Mouse (Mus musculus) G1E (cell line): ENCODE measurements around the gene Cd200r3. TPM values are rescaled to one million over a fixed set of nuclear protein-coding genes. Genes with fewer than 3 reads are reported as not detected.

Source experiments
- ATAC-seq: 2 replicates; pipeline ENCODE4 v1.8.0; 2016; ENCODE audit warnings: mild to moderate bottlenecking; ENCODE audit not compliant: insufficient number of reproducible peaks, poor library complexity, low FRiP score, severe bottlenecking; ENCODE audit errors: extremely low read depth
- DNase-seq: peaks from one replicate; pipeline ENCODE4 v3.0.0; 2012; ENCODE audit warnings: low spot score
- H3K27me3 ChIP-seq: 2 replicates; pipeline ENCODE4 v1.6.1; 2012; ENCODE audit warnings: mild to moderate bottlenecking, low read length, inconsistent platforms; ENCODE audit not compliant: insufficient read depth
- H3K36me3 ChIP-seq: replicated peaks from 2 replicates; pipeline ENCODE3; 2012; ENCODE audit warnings: mild to moderate bottlenecking, inconsistent platforms
- H3K4me1 ChIP-seq: 2 replicates; pipeline ENCODE4 v1.6.1; 2012; ENCODE audit warnings: low read depth, low read length, inconsistent platforms, mixed read lengths; ENCODE audit not compliant: insufficient read depth
- H3K4me3 ChIP-seq: 2 replicates; pipeline ENCODE4 v1.5.1; 2012; ENCODE audit warnings: low read depth, mild to moderate bottlenecking, inconsistent platforms, low read length, moderate library complexity, mixed read lengths
- H3K9me3 ChIP-seq: replicated peaks from 2 replicates; pipeline ENCODE4 v1.6.1; 2012; ENCODE audit warnings: inconsistent platforms
- CTCF ChIP-seq: IDR thresholded peaks from 2 replicates; pipeline ENCODE4 v1.5.1; 2012; ENCODE audit warnings: low read depth, low read length, inconsistent platforms, mixed read lengths
- GATA1 ChIP-seq: IDR thresholded peaks from 2 replicates; pipeline ENCODE4 v1.6.1; 2012; ENCODE audit warnings: borderline replicate concordance, low read length, inconsistent platforms, mixed read lengths
- GATA2 ChIP-seq: IDR thresholded peaks from 2 replicates; pipeline ENCODE4 v1.6.1; 2012; ENCODE audit warnings: low read depth, low read length, inconsistent platforms, borderline replicate concordance
- POLR2AphosphoS5 ChIP-seq: IDR thresholded peaks from 2 replicates; pipeline ENCODE4 v1.6.1; 2012; ENCODE audit warnings: low read depth, low read length, inconsistent platforms; ENCODE audit not compliant: insufficient replicate concordance
- TAL1 ChIP-seq: conservative IDR thresholded peaks from 2 replicates; pipeline ENCODE4 v1.6.1; 2012; ENCODE audit warnings: low read depth, low read length, inconsistent platforms, mixed read lengths
- polyA plus RNA-seq: library from polyadenylated mRNA; stranded (reverse); fragments of >175 nt; gene quantifications from 2 replicates; pipeline ENCODE4 v1.2.3, GENCODE M21; 2012
- total RNA-seq, 2 experiments: library from RNA; stranded (forward) in 1 of 2; stranded (reverse) in 1 of 2; fragments of 200-1000 nt in 1 of 2; fragments of >200 nt in 1 of 2; fragmentation: Nextera tagmentation in 1 of 2; gene quantifications; 2 replicates each; pipeline ENCODE4 v1.2.3; 2014 to 2017

The Cd200r3 gene
- total and polyA plus RNA-seq, 3 experiments, result 0.11 to 147 (median 10.5) TPM

DNA sequence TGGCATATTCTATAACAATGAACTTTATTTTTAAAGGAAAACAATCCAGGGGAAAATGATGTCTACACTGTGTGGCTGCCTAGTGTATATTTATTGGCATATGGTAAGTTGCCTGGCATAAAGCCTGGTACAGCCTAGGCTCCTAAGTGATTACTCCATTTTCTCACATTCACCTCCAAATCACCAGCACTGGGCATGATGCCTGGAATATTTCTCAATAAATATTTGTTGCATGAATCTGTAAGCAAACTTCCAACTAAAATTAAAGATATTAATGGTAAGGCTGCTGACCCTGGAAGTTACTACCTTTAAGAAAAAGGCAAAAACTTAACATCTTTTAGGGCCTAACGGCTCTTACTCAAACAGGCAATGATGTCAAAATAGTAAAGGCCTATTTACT is 72.1 kb downstream of the Cd200r3 start:
- no peak for DNase-seq

GRCm38 (mm10) chr16:45016488-45016887 is 73.0 kb downstream of the Cd200r3 start:
- DNase-seq (no peak), ATAC-seq (no peak)
- no peak overlapping the region for H3K4me3 ChIP-seq
- no peaks in the 10 kb centered on the region for H3K9me3 ChIP-seq
- no peaks in the 10 kb centered on the region for H3K36me3 ChIP-seq
- peaks cover 29% of the 10 kb centered on the region for H3K4me1 ChIP-seq
- TF ChIP-seq GATA2 (no peak), GATA1 (no peak), CTCF (no peak)
- H3K27me3 ChIP-seq, result no peaks in the 10 kb centered on the region

More for the DNA sequence above, 72.1 kb downstream of the Cd200r3 start:
- no peak for ATAC-seq
- Histone ChIP-seq H3K9me3 (no peaks in the 10 kb centered on the region), H3K27me3 (no peaks in the 10 kb centered on the region), H3K4me1 (peaks cover 20% of the 10 kb centered on the region), H3K4me3 (no peak overlapping the region), H3K36me3 (no peaks in the 10 kb centered on the region)
- TF ChIP-seq GATA1 (no peak), TAL1 (no peak), POLR2AphosphoS5 (no peak), GATA2 (no peak), CTCF (no peak)

DNA sequence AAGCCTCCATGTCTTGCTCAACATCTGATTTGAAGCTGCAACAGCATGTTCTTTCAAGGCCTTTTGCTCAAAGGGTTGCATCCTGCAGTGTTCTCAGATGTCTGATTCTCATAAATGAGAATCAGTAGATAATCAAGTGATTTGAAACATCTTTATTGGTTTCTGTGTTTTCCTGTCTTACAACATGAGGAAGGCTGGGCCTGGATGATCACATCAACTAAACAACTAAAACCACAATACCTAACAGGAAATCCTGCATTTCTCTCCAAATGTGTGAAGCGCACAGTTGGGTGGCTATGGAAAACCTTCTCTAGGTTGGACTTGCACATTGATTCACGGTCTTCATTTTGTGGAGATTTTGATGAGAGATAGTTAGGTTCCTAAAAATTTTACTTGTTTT is 75.4 kb downstream of the Cd200r3 start:
- DNase-seq (no peak), ATAC-seq (no peak)
- no peak overlapping the region for H3K4me3 ChIP-seq

GRCm38 (mm10) chr16:45020055-45020454 is 76.6 kb downstream of the Cd200r3 start:
- ATAC-seq (peak; percentile 31), DNase-seq (no peak)
- H3K4me1 ChIP-seq, result peaks cover 49% of the 10 kb centered on the region
- no peaks in the 10 kb centered on the region for H3K9me3 ChIP-seq
- no peaks in the 10 kb centered on the region for H3K27me3 ChIP-seq
- H3K36me3 ChIP-seq, result no peaks in the 10 kb centered on the region
- TF ChIP-seq CTCF (no peak), TAL1 (no peak), POLR2AphosphoS5 (no peak), GATA2 (no peak), GATA1 (no peak)
- H3K4me3 ChIP-seq, result no peak overlapping the region

More for the DNA sequence above, 75.4 kb downstream of the Cd200r3 start:
- no peaks in the 10 kb centered on the region for H3K27me3 ChIP-seq
- peaks cover 45% of the 10 kb centered on the region for H3K4me1 ChIP-seq
- H3K9me3 ChIP-seq, result no peaks in the 10 kb centered on the region
- no peak for TF ChIP-seq GATA1
- no peak for TF ChIP-seq GATA2
- no peak for TF ChIP-seq CTCF
- no peak for TF ChIP-seq TAL1
- no peak for TF ChIP-seq POLR2AphosphoS5
- no peaks in the 10 kb centered on the region for H3K36me3 ChIP-seq

DNA sequence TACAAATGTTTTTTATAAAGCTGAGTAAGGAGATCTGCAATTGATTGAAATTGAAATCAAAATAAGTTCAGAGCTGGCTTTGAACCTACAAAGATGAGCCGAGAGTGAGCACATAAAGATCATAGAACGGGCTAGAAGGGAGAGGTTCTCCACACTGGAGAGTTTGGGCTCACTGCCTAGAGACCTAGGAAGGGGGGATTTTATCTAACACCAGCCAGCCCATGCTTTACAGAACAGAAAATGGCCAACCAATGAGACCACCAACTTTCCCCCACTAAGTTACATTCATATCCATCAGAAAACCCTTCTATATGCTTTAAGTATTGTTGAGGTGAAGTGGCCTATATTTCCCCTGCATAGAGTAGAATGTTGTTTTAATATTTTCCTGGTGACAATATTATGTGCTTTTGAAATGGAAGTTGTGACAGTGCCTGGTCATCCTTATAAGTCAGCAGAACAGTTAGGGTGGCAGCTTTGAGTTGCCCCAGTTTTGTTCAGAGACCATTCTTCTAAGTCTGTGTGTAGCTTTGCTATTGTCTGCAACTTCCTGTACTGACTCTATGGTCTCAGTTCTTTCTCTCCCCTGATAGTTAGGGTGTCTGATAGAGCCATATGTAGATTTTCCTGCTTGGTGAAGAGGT is 77.3 kb downstream of the Cd200r3 start:
- ATAC-seq, result no peak
- H3K4me3 ChIP-seq, result no peak overlapping the region
- peaks cover 55% of the 10 kb centered on the region for H3K4me1 ChIP-seq
- DNase-seq, result no peak
- H3K36me3 ChIP-seq, result no peaks in the 10 kb centered on the region
- H3K9me3 ChIP-seq, result no peaks in the 10 kb centered on the region
- H3K27me3 ChIP-seq, result no peaks in the 10 kb centered on the region
- TF ChIP-seq TAL1 (no peak), GATA2 (no peak), POLR2AphosphoS5 (no peak), GATA1 (no peak), CTCF (no peak)

GRCm38 (mm10) chr16:45021443-45021842 is 78.0 kb downstream of the Cd200r3 start:
- DNase-seq (no peak), ATAC-seq (peak; percentile 29; the same call in 1 of the 2 replicates)
- TF ChIP-seq GATA1 (no peak), TAL1 (no peak), CTCF (no peak), POLR2AphosphoS5 (no peak), GATA2 (no peak)
- no peak overlapping the region for H3K4me3 ChIP-seq
- H3K9me3 ChIP-seq, result no peaks in the 10 kb centered on the region
- H3K27me3 ChIP-seq, result no peaks in the 10 kb centered on the region
- no peaks in the 10 kb centered on the region for H3K36me3 ChIP-seq
- H3K4me1 ChIP-seq, result peaks cover 60% of the 10 kb centered on the region
